Mouse (Mus musculus) heart, embryonic 10.5 days (tissue): ENCODE measurements around the gene Gm20903. TPM values are rescaled to one million over a fixed set of nuclear protein-coding genes. Genes with fewer than 3 reads are reported as not detected.
"Not testable (repeated sequence)": the region's sequence is repeated elsewhere in the genome, so short reads cannot be mapped to it uniquely, and the experiment has no call there.

Experiments
- DNase-seq: peaks from one replicate; pipeline ENCODE4 v3.0.0-alpha.2; 2017; ENCODE audit warnings: low spot score
- H3K27ac ChIP-seq: fragments of 300-500 bp; sonication (generic); 2 replicates; pipeline ENCODE4 v1.5.1; 2016; ENCODE audit warnings: mild to moderate bottlenecking
- H3K27me3 ChIP-seq: fragments of 300-500 bp; sonication (generic); 2 replicates; pipeline ENCODE4 v1.6.1; 2016; ENCODE audit warnings: mild to moderate bottlenecking; ENCODE audit not compliant: poor library complexity, insufficient read depth, severe bottlenecking
- H3K36me3 ChIP-seq: fragments of 300-500 bp; sonication (generic); 2 replicates; pipeline ENCODE4 v1.6.1; 2016; ENCODE audit warnings: mild to moderate bottlenecking, moderate library complexity
- H3K4me1 ChIP-seq: fragments of 300-500 bp; sonication (generic); 2 replicates; pipeline ENCODE4 v1.6.1; 2016; ENCODE audit warnings: mild to moderate bottlenecking
- H3K4me3 ChIP-seq: fragments of 300-500 bp; sonication (generic); 2 replicates; pipeline ENCODE4 v1.5.1; 2016; ENCODE audit warnings: mild to moderate bottlenecking, moderate library complexity
- H3K9me3 ChIP-seq: fragments of 300-500 bp; sonication (generic); 2 replicates; pipeline ENCODE4 v1.6.1; 2016; ENCODE audit warnings: mild to moderate bottlenecking, moderate library complexity
- WGBS: fragments of 180-500 bp; shearing (Covaris S2); methylation state at CpG from one replicate; pipeline ENCODE4 v1.1.7; 2016; 5-methylcytosine and 5-hydroxymethylcytosine counted together
- polyA plus RNA-seq: library from polyadenylated mRNA; unstranded; fragments of >200 nt; fragmentation: Nextera tagmentation; extraction: Ambion mirVana; gene quantifications from 2 replicates; pipeline ENCODE4 v1.2.1, GENCODE M21; 2016

Gm20903 gene
- polyA plus RNA-seq, result not detected in 2 replicates

- not testable (repeated sequence) for DNase-seq, H3K4me3 ChIP-seq, H3K4me1 ChIP-seq, H3K9me3 ChIP-seq, H3K27ac ChIP-seq, H3K27me3 ChIP-seq, H3K36me3 ChIP-seq
- WGBS, result no CpG with 5 or more reads among the region's 6 CpGs
Measured at GRCm38 (mm10) chrY:73669015-73669414, at the start of gene Gm20903. TSS of gene Gm20903 (plus strand) at chrY:73669315.
